Mouse (Mus musculus): ENCODE data around the gene Mamdc4. TPM values are rescaled to one million over a fixed set of nuclear protein-coding genes. Genes with fewer than 3 reads are reported as not detected.

Gene Mamdc4
- polyA plus RNA-seq, 1 experiment from 2014 or later = 2.3 TPM

Other genes starting within 250 kb of the Mamdc4 start
- gene Man1b1, start 242.5 kb downstream of the Mamdc4 start, polyA plus RNA-seq (2016; fragmentation: Nextera tagmentation; extraction: Ambion mirVana) = 42.6 and 54.6 TPM in 2 replicates
- gene Dpp7, start 218.5 kb downstream of the Mamdc4 start, polyA plus RNA-seq (2016; fragmentation: Nextera tagmentation; extraction: Ambion mirVana) = 15.7 and 18.7 TPM in 2 replicates
- gene Uap1l1, start 209.2 kb downstream of the Mamdc4 start, polyA plus RNA-seq (2016; fragmentation: Nextera tagmentation; extraction: Ambion mirVana) = 8.1 and 9.0 TPM in 2 replicates
- gene Sapcd2, start 202.5 kb downstream of the Mamdc4 start, polyA plus RNA-seq (2016; fragmentation: Nextera tagmentation; extraction: Ambion mirVana) = 88.3 and 88.7 TPM in 2 replicates
- 0.19 TPM in 1 of 2 replicates, not detected in the other for gene Entpd2, start 179.0 kb downstream of the Mamdc4 start, polyA plus RNA-seq (2016; fragmentation: Nextera tagmentation; extraction: Ambion mirVana)
- 5.7 and 8.1 TPM in 2 replicates for gene Npdc1, start 175.5 kb downstream of the Mamdc4 start, polyA plus RNA-seq (2016; fragmentation: Nextera tagmentation; extraction: Ambion mirVana)
- gene Fut7, start 151.6 kb downstream of the Mamdc4 start, polyA plus RNA-seq (2016; fragmentation: Nextera tagmentation; extraction: Ambion mirVana) = not detected in 2 replicates
- 2.8 and 4.4 TPM in 2 replicates for gene Abca2, start 146.1 kb downstream of the Mamdc4 start, polyA plus RNA-seq (2016; fragmentation: Nextera tagmentation; extraction: Ambion mirVana)
- gene Clic3, start 118.0 kb downstream of the Mamdc4 start, polyA plus RNA-seq (2016; fragmentation: Nextera tagmentation; extraction: Ambion mirVana) = 0.30 and 1.1 TPM in 2 replicates
- 10.0 and 14.6 TPM in 2 replicates for gene Paxx, start 113.8 kb downstream of the Mamdc4 start, polyA plus RNA-seq (2016; fragmentation: Nextera tagmentation; extraction: Ambion mirVana)
- not detected in 2 replicates for gene Ptgds, start 104.8 kb downstream of the Mamdc4 start, polyA plus RNA-seq (2016; fragmentation: Nextera tagmentation; extraction: Ambion mirVana)
- gene Lcn12, start 80.9 kb downstream of the Mamdc4 start, polyA plus RNA-seq (2016; fragmentation: Nextera tagmentation; extraction: Ambion mirVana) = not detected in 2 replicates
- gene Fbxw5, start 74.1 kb downstream of the Mamdc4 start, polyA plus RNA-seq (2016; fragmentation: Nextera tagmentation; extraction: Ambion mirVana) = 83.6 and 94.6 TPM in 2 replicates
- gene C8g, start 73.1 kb downstream of the Mamdc4 start, polyA plus RNA-seq (2016; fragmentation: Nextera tagmentation; extraction: Ambion mirVana) = 6.1 and 7.0 TPM in 2 replicates
- 46.1 and 46.2 TPM in 2 replicates for gene Traf2, start 27.9 kb downstream of the Mamdc4 start, polyA plus RNA-seq (2016; fragmentation: Nextera tagmentation; extraction: Ambion mirVana)
- gene Edf1, start 17.0 kb downstream of the Mamdc4 start, polyA plus RNA-seq (2016; fragmentation: Nextera tagmentation; extraction: Ambion mirVana) = 307 and 320 TPM in 2 replicates
- 157 and 161 TPM in 2 replicates for gene Phpt1, start 379 bp upstream of the Mamdc4 start, polyA plus RNA-seq (2016; fragmentation: Nextera tagmentation; extraction: Ambion mirVana)
- gene Ajm1, start 6.9 kb upstream of the Mamdc4 start, polyA plus RNA-seq (2016; fragmentation: Nextera tagmentation; extraction: Ambion mirVana) = 0.06 and 0.08 TPM in 2 replicates
- 83.3 and 88.5 TPM in 2 replicates for gene Rabl6, start 33.7 kb upstream of the Mamdc4 start, polyA plus RNA-seq (2016; fragmentation: Nextera tagmentation; extraction: Ambion mirVana)
- 0.13 TPM in 1 of 2 replicates, not detected in the other for gene Ccdc183, start 42.8 kb upstream of the Mamdc4 start, polyA plus RNA-seq (2016; fragmentation: Nextera tagmentation; extraction: Ambion mirVana)
- gene Tmem141, start 47.2 kb upstream of the Mamdc4 start, polyA plus RNA-seq (2016; fragmentation: Nextera tagmentation; extraction: Ambion mirVana) = 17.0 and 20.7 TPM in 2 replicates
- gene Fcna, start 53.2 kb upstream of the Mamdc4 start, polyA plus RNA-seq (2016; fragmentation: Nextera tagmentation; extraction: Ambion mirVana) = 0.34 and 0.43 TPM in 2 replicates
- not detected in 2 replicates for gene Lcn8, start 78.3 kb upstream of the Mamdc4 start, polyA plus RNA-seq (2016; fragmentation: Nextera tagmentation; extraction: Ambion mirVana)
- gene Lcn5, start 83.1 kb upstream of the Mamdc4 start, polyA plus RNA-seq (2016; fragmentation: Nextera tagmentation; extraction: Ambion mirVana) = not detected in 2 replicates
- not detected in 2 replicates for gene Lcn6, start 101.9 kb upstream of the Mamdc4 start, polyA plus RNA-seq (2016; fragmentation: Nextera tagmentation; extraction: Ambion mirVana)
- gene Lcn10, start 107.9 kb upstream of the Mamdc4 start, polyA plus RNA-seq (2016; fragmentation: Nextera tagmentation; extraction: Ambion mirVana) = not detected in 2 replicates
- gene Obp2a, start 125.2 kb upstream of the Mamdc4 start, polyA plus RNA-seq (2016; fragmentation: Nextera tagmentation; extraction: Ambion mirVana) = not detected in 2 replicates
- gene Bmyc, start 131.9 kb upstream of the Mamdc4 start, polyA plus RNA-seq (2016; fragmentation: Nextera tagmentation; extraction: Ambion mirVana) = 73.4 and 77.5 TPM in 2 replicates
- gene Obp2b, start 162.2 kb upstream of the Mamdc4 start, polyA plus RNA-seq (2016; fragmentation: Nextera tagmentation; extraction: Ambion mirVana) = not detected in 2 replicates
- gene Lcn3, start 190.7 kb upstream of the Mamdc4 start, polyA plus RNA-seq (2016; fragmentation: Nextera tagmentation; extraction: Ambion mirVana) = not detected in 2 replicates
- not detected in 2 replicates for gene Lcn11, start 202.2 kb upstream of the Mamdc4 start, polyA plus RNA-seq (2016; fragmentation: Nextera tagmentation; extraction: Ambion mirVana)
- not detected in 2 replicates for gene Gm13539, start 207.4 kb upstream of the Mamdc4 start, polyA plus RNA-seq (2016; fragmentation: Nextera tagmentation; extraction: Ambion mirVana)
- gene Glt6d1, start 241.0 kb upstream of the Mamdc4 start, polyA plus RNA-seq (2016; fragmentation: Nextera tagmentation; extraction: Ambion mirVana) = not detected in 2 replicates
- gene Lcn9, start 248.3 kb upstream of the Mamdc4 start, polyA plus RNA-seq (2016; fragmentation: Nextera tagmentation; extraction: Ambion mirVana) = not detected in 2 replicates

Data from limb, embryonic 10.5 days (tissue).